Mouse (Mus musculus) testis, adult 2 months (tissue): ENCODE results near the gene Abca7. TPM values are rescaled to one million over a fixed set of nuclear protein-coding genes. Genes with fewer than 3 reads are reported as not detected.

Experiments
- H3K27ac ChIP-seq: fragments of 200-500 bp; 2 replicates; pipeline ENCODE4 v1.5.1; 2012; ENCODE audit warnings: low read depth, low read length; ENCODE audit not compliant: control insufficient read depth, insufficient read depth
- H3K27me3 ChIP-seq: fragments of 200-500 bp; 2 replicates; pipeline ENCODE4 v1.6.1; 2012; ENCODE audit warnings: mild to moderate bottlenecking, low read length, moderate library complexity; ENCODE audit not compliant: control insufficient read depth, insufficient read depth
- H3K36me3 ChIP-seq: fragments of 200-500 bp; 2 replicates; pipeline ENCODE4 v1.6.1; 2012; ENCODE audit warnings: mild to moderate bottlenecking, low read length; ENCODE audit not compliant: control insufficient read depth, insufficient read depth
- H3K4me1 ChIP-seq: fragments of 200-500 bp; 2 replicates; pipeline ENCODE4 v1.6.1; 2012; ENCODE audit warnings: low read length; ENCODE audit not compliant: control insufficient read depth, insufficient read depth
- H3K4me3 ChIP-seq: fragments of 200-500 bp; 2 replicates; pipeline ENCODE4 v1.5.1; 2012; ENCODE audit warnings: low read depth, mild to moderate bottlenecking, low read length, moderate library complexity, mixed read lengths; ENCODE audit not compliant: control insufficient read depth
- CTCF ChIP-seq: fragments of 200-500 bp; IDR thresholded peaks from 2 replicates; pipeline ENCODE4 v1.5.1; 2012; ENCODE audit warnings: low read depth, mild to moderate bottlenecking, inconsistent platforms, low read length, moderate library complexity; ENCODE audit not compliant: control insufficient read depth, insufficient read depth, insufficient replicate concordance
- POLR2A ChIP-seq: fragments of 200-500 bp; IDR thresholded peaks from 2 replicates; pipeline ENCODE4 v1.6.1; 2012; ENCODE audit warnings: low read depth, mild to moderate bottlenecking, inconsistent platforms, low read length, moderate library complexity; ENCODE audit not compliant: control insufficient read depth
- polyA plus RNA-seq: library from polyadenylated mRNA; depleted of rRNA; stranded (reverse); fragments of >200 nt; gene quantifications from 2 replicates; pipeline ENCODE4 v1.2.3, GENCODE M21; 2012

Gene Abca7
- polyA plus RNA-seq, 1 experiment = 2.2 TPM

DNA sequence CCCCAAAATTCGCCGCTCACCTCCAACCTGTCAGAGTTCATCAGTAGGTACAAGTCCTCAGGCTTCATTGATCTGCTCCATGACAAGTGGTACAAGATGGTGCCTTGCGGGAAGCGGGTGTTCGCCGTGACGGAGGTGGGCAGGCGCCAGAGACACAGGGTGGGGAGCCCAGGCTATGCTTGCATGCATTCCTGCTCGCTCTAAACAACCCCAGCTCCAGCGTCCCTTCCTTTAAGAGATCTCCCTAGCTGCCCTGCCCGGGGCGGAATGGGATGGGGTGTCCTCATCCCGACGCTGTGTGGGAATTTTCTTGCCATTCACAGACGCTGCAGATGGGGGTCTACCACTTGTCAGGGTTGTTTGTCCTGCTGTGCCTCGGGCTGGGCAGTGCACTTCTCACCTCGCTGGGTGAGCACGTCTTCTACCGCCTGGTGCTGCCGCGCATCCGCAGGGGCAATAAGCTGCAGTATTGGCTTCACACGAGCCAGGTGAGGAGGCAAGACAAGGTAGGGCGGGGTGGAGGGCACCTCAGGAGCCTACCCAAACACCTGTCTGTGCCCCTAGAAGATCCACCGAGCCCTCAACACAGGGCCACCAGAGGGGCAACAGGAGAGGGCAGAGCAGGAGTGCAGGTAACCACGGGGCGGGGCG is 20.1 kb upstream of the Abca7 start:
- peaks cover 28% of the 10 kb centered on the region for H3K4me1 ChIP-seq
- TF ChIP-seq CTCF (no peak), POLR2A (no peak)
- H3K36me3 ChIP-seq = no peaks in the 10 kb centered on the region; the same call in 1 of the 2 replicates
- no peak overlapping the region for H3K27ac ChIP-seq
- no peaks in the 10 kb centered on the region for H3K27me3 ChIP-seq
- H3K4me3 ChIP-seq = peak overlapping the region; percentile 2

DNA sequence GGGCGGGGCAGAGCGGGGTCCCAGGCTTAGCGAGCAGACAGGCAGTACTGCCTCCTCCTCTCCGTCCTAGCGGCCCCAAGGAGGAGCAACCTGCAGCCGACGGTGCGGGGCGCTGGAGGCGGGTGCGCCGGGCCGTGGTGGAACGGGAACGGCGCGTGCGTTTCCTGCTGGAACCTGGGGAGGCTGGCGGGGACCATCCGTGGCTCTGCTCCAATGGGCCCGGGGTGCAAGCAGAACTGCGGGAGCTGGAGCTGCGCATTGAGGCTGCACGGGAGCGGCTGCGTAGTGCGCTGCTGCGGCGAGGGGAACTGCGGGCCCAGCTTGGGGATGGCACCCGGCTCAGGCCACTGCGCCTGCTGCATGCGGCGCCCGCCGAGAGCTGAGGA is 19.6 kb upstream of the Abca7 start:
- TF ChIP-seq CTCF = no peak
- no peak for TF ChIP-seq POLR2A
- H3K36me3 ChIP-seq = no peaks in the 10 kb centered on the region; the same call in 1 of the 2 replicates

DNA sequence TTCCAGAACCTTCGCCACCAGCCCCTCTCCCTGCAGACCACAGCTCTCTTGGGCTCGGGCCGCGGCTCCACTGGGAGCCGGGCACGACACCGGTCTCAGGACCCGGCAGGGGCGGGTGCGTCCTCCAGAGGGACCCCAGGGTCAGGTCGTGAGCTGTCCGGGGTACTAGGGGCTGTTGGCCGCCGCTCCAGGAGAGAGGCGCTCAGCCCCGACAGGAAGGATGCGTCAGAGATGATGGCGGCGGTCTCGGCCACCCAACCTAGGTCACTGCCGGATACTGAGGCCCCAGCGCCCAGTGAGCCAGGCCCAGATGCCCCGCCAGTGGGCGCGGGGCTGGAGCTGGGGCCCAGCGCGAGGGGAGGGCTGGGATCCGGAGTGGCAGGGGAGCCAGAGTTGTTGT is 19.0 kb upstream of the Abca7 start:
- Histone ChIP-seq H3K27ac (no peak overlapping the region), H3K27me3 (no peaks in the 10 kb centered on the region), H3K4me1 (peaks cover 27% of the 10 kb centered on the region), H3K4me3 (no peak overlapping the region; the same call in none of the 2 replicates), H3K36me3 (no peaks in the 10 kb centered on the region; the same call in 1 of the 2 replicates)
- TF ChIP-seq POLR2A = no peak
- no peak for TF ChIP-seq CTCF

More for the DNA sequence above, 19.6 kb upstream of the Abca7 start:
- H3K4me1 ChIP-seq = peaks cover 27% of the 10 kb centered on the region
- no peaks in the 10 kb centered on the region for H3K27me3 ChIP-seq
- H3K4me3 ChIP-seq = no peak overlapping the region; the same call in 1 of the 2 replicates
- no peak overlapping the region for H3K27ac ChIP-seq

DNA sequence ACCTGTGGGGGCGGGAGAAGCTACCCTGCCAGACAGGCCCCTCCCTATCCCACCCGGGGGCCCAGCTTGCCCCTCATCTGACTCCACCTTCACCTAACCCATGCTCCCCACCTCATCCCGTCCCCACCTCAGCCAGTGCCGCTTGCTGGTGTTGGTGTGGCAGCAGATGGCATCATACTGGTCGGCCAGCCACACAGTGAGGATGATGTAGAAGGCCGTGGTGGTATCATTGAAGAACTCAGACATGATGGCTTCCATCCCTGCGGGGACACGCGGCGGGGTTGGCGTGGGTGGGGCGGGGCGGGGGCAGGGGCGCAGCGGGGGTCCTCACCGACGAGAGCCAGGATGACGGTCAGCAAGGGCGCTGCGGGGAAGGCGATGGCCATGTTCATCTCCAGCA is 18.2 kb upstream of the Abca7 start:
- Histone ChIP-seq H3K36me3 (no peaks in the 10 kb centered on the region; the same call in 1 of the 2 replicates), H3K4me3 (no peak overlapping the region), H3K27me3 (no peaks in the 10 kb centered on the region), H3K27ac (no peak overlapping the region), H3K4me1 (peaks cover 33% of the 10 kb centered on the region)
- no peak for TF ChIP-seq CTCF
- no peak for TF ChIP-seq POLR2A

DNA sequence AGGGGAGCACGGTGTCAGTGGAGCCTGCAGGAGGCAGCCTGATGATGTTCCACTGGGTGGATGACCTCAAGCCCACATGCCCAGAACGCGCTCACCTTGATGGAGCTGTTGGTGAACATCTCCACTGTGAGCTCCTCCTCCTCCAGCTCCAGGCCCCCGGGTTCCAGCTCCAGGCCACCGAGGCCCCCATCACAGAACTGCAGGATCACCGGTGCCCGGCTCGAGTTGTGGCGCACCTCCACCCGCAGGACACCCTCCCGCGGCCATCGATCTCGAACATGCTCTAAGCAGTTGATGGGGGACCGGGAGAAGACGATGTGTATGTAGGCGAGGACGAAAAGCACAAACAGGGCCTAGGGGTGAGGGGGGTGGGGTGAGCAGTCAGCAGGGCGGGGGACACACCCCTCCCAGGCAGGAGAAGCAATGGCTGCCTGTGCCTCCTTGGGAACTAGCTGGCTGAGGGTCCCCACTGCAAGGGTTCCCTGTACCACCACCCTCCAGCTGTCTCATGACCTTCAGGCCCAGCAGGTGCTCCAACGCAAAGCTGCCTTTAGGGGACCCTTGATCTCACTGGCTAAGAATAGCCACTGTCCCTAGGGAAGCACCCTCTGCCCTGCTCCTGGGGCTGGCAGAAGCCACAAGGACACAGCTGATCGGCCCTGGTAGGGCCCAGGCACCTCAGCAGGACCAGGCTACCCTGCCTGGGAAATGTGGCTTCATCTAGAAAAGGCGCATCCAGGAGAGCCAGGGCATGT is 16.7 kb upstream of the Abca7 start:
- Histone ChIP-seq H3K4me1 (peaks cover 43% of the 10 kb centered on the region), H3K27me3 (no peaks in the 10 kb centered on the region), H3K27ac (no peak overlapping the region), H3K36me3 (no peaks in the 10 kb centered on the region; the same call in 1 of the 2 replicates), H3K4me3 (no peak overlapping the region)
- no peak for TF ChIP-seq POLR2A

DNA sequence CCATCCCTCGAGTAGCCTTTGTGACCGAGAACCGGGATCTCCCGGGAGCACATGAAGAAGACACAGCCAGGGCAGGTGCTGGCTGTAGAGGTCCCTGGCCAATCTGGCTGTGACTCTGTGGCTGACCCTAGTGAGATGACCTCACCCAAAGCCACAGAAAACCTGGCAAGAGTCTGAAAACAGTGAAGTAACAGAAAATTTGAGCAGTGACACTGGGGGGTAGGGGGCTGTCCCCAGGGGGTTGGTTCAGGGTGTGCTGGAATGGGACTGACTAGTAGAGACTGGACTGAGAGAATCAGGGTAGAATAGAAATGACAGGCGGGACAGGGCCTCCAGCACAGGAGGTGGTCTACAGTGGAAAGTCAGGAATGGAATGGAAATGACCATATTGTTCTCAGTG is 13.1 kb upstream of the Abca7 start:
- TF ChIP-seq POLR2A (no peak), CTCF (no peak)
- no peaks in the 10 kb centered on the region; the same call in 1 of the 2 replicates for H3K36me3 ChIP-seq
- H3K4me3 ChIP-seq = peak overlapping the region; percentile 90
- H3K4me1 ChIP-seq = peaks cover 31% of the 10 kb centered on the region
- H3K27ac ChIP-seq = peak overlapping the region; percentile 70; the same call in 1 of the 2 replicates
- no peaks in the 10 kb centered on the region for H3K27me3 ChIP-seq

DNA sequence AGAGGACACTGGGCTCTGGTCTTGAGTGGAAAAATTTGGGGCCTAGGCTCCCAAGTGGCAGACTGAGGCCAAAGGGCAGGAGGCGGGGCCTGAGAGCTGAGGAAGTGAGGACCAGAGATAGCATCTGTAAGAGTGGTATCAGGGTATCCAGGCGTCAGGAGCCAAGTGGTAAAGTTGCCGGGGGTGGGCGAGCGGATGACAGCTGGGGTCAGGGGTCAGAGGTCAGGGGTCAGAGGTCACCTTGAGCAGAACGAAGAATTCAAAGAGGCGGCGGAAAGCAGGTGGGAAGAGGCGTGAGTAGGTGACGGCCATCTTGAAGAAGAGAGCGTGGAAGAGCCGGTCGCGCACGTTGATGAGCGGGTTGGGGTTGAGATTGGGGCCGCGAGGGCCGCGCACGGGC is 12.6 kb upstream of the Abca7 start:
- TF ChIP-seq POLR2A = no peak; the same call in 1 of the 2 replicates
- no peak for TF ChIP-seq CTCF
- Histone ChIP-seq H3K4me3 (peak overlapping the region; percentile 90), H3K4me1 (peaks cover 31% of the 10 kb centered on the region), H3K27me3 (no peaks in the 10 kb centered on the region; the same call in 1 of the 2 replicates), H3K27ac (peak overlapping the region; percentile 70), H3K36me3 (no peaks in the 10 kb centered on the region; the same call in 1 of the 2 replicates)
